Mouse (Mus musculus) gastrocnemius, postnatal 25 days (tissue): ENCODE results near the gene Commd1. TPM values are rescaled to one million over a fixed set of nuclear protein-coding genes. Genes with fewer than 3 reads are reported as not detected.

Experiments used
- DNase-seq: peaks from one replicate; pipeline ENCODE4 v3.0.0; 2022
- total RNA-seq, 2 experiments: library from RNA; stranded (reverse); gene quantifications; 1 replicate in 1 of 2; 2 replicates in 1 of 2; pipeline ENCODE4 v1.2.3; 2021

The Commd1 gene
- total RNA-seq, 2 experiments from 2014 or later, result 95.6 to 108 TPM

GRCm38 (mm10) chr11:22891242-22891641, 90.9 kb downstream of the Commd1 start:
- no peak for DNase-seq

- DNase-seq, result no peak
Observed at GRCm38 (mm10) chr11:22889224-22889623, 93.0 kb downstream of the Commd1 start.

- DNase-seq, result no peak
Observed at GRCm38 (mm10) chr11:22886991-22887390, 95.2 kb downstream of the Commd1 start.

- DNase-seq, result no peak
Observed at GRCm38 (mm10) chr11:22885350-22885749, 96.8 kb downstream of the Commd1 start.

- no peak for DNase-seq
Observed at GRCm38 (mm10) chr11:22883676-22884075, 98.5 kb downstream of the Commd1 start.

GRCm38 (mm10) chr11:22882926-22883325, 99.3 kb downstream of the Commd1 start:
- DNase-seq, result no peak

- DNase-seq, result no peak
Observed at GRCm38 (mm10) chr11:22880383-22881172, 101.6 kb downstream of the Commd1 start.

- DNase-seq, result no peak
Observed at GRCm38 (mm10) chr11:22879645-22880044, 102.5 kb downstream of the Commd1 start.

GRCm38 (mm10) chr11:22876680-22877330, 105.4 kb downstream of the Commd1 start:
- no peak for DNase-seq

GRCm38 (mm10) chr11:22875279-22875678, 106.9 kb downstream of the Commd1 start:
- no peak for DNase-seq

GRCm38 (mm10) chr11:22874747-22875146, 107.4 kb downstream of the Commd1 start:
- DNase-seq, result no peak

- DNase-seq, result peak; percentile 32
Observed at GRCm38 (mm10) chr11:22873383-22873782, 108.8 kb downstream of the Commd1 start.

GRCm38 (mm10) chr11:22872307-22872680, 109.9 kb downstream of the Commd1 start:
- DNase-seq, result no peak

- no peak for DNase-seq
Observed at GRCm38 (mm10) chr11:22871628-22872306, 110.4 kb downstream of the Commd1 start.

- DNase-seq, result no peak
Observed at GRCm38 (mm10) chr11:22868582-22868981, 113.6 kb downstream of the Commd1 start.

GRCm38 (mm10) chr11:22867691-22868090, 114.5 kb downstream of the Commd1 start:
- DNase-seq, result no peak

- no peak for DNase-seq
Observed at GRCm38 (mm10) chr11:22865635-22866246, 116.4 kb downstream of the Commd1 start.

GRCm38 (mm10) chr11:22864305-22865060, 117.7 kb downstream of the Commd1 start:
- no peak for DNase-seq

- no peak for DNase-seq
Observed at GRCm38 (mm10) chr11:22863581-22863980, 118.6 kb downstream of the Commd1 start.

GRCm38 (mm10) chr11:22861315-22861714, 120.9 kb downstream of the Commd1 start:
- DNase-seq, result no peak

GRCm38 (mm10) chr11:22860335-22861227, 121.6 kb downstream of the Commd1 start, which contains the start of gene B3gnt2:
Gene B3gnt2 (minus strand): TSS chr11:22860961.
- peak; percentile 50 for DNase-seq
